In the genomic region with DNA sequence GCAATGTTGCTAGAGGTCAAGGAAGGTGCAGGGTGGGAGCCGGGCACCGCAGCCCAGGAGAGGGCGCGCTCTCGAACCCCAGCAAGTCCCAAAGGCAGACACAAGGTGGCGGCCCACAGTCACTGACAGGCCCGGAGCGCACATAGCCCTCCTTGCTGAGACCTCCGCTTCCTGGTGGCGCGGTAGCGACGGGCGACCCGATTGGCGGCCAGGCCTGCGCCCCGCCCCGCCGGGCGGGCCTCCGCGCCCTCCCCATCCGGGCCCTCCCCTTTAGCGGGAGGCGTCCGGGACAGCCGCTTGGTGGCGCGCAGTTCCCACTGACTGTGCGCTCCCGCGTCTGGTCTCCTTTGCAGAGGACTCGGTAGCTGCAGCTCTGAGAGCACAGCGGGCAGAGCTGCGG, we compare ENCODE assay signal across 8 mouse cellular contexts. TPM values are rescaled to one million over a fixed set of nuclear protein-coding genes. Genes with fewer than 3 reads are reported as not detected.
DNase-seq lines count a peak whose midpoint lies in the region; ATAC-seq and TF ChIP-seq lines count a peak whose summit lies in the region.

TSS of gene 5730507C01Rik (plus strand) at position 340 of the 400 bp plus-strand sequence.

- peaks cover 4% of the 10 kb centered on the region; the same call in 1 of the 2 replicates for H3K27me3 ChIP-seq in embryonic facial prominence, embryonic 12.5 days
- peaks cover 8% of the 10 kb centered on the region for H3K27me3 ChIP-seq in heart, embryonic 12.5 days (replicated peaks)
- no peaks in the 10 kb centered on the region for H3K27me3 ChIP-seq in kidney, embryonic 14.5 days (ENCODE audit: control insufficient read depth, insufficient read depth, low read length)
- 0 out of 2 replicates have a peak, but pooled peaks cover 2% of the 10 kb centered on the region for H3K27me3 ChIP-seq in liver, adult 2 months (ENCODE audit: control insufficient read depth, insufficient read depth, low read length)
- H3K27me3 ChIP-seq in cerebellum, adult 2 months (ENCODE audit: control insufficient read depth, insufficient read depth, low read length) = no peaks in the 10 kb centered on the region

- peak within 1 kb of the TSS; percentile 46 for H3K4me2 ChIP-seq in embryonic facial prominence, embryonic 12.5 days (replicated peaks)
- H3K4me2 ChIP-seq in heart, embryonic 12.5 days = peak within 1 kb of the TSS; percentile 64
- peak within 1 kb of the TSS; percentile 47 for H3K4me2 ChIP-seq in kidney, embryonic 14.5 days (replicated peaks; ENCODE audit: low read depth, low read length)

- TF ChIP-seq CTCF in liver, adult 2 months (IDR thresholded peaks at IDR 0.05; ENCODE audit: low read depth, low read length) = no peak; the same call in none of the 2 replicates
- TF ChIP-seq CTCF in cerebellum, adult 2 months (IDR thresholded peaks at IDR 0.05; ENCODE audit: borderline replicate concordance, insufficient read depth, low read depth, low read length) = no peak

- no peaks in the 10 kb centered on the region for H3K36me3 ChIP-seq in embryonic facial prominence, embryonic 12.5 days
- H3K36me3 ChIP-seq in heart, embryonic 12.5 days = no peaks in the 10 kb centered on the region
- no peaks in the 10 kb centered on the region for H3K36me3 ChIP-seq in kidney, embryonic 14.5 days (ENCODE audit: control insufficient read depth, insufficient read depth, low read length)
- no peaks in the 10 kb centered on the region for H3K36me3 ChIP-seq in liver, adult 2 months (ENCODE audit: control insufficient read depth, insufficient read depth, low read length)

- peak within 1 kb of the TSS; percentile 43 for H3K4me3 ChIP-seq in embryonic facial prominence, embryonic 12.5 days
- H3K4me3 ChIP-seq in heart, embryonic 12.5 days = peak within 1 kb of the TSS; percentile 55
- peak within 1 kb of the TSS; percentile 51 for H3K4me3 ChIP-seq in kidney, embryonic 14.5 days (ENCODE audit: low read length)
- peak within 1 kb of the TSS; percentile 54; the same call in 1 of the 2 replicates for H3K4me3 ChIP-seq in liver, adult 2 months (ENCODE audit: insufficient read depth, low read depth, low read length)
- no peak within 1 kb of the TSS for H3K4me3 ChIP-seq in cerebellum, adult 2 months (replicated peaks; ENCODE audit: insufficient read depth, low read depth, low read length)

- peak; percentile 80 to 83 for DNase-seq in adrenal gland, adult (ENCODE audit: inconsistent age in 2 of 2, low spot score in 1 of 2)
- peak; percentile 31 for DNase-seq in liver, adult 2 months (ENCODE audit: extremely low read depth, low read depth, low spot score)
- peak; percentile 62 for DNase-seq in neural tube, embryonic 10.5 days (ENCODE audit: extremely low spot score, low spot score)
- DNase-seq in urinary bladder, adult 18-20 months (ENCODE audit: low spot score in 2 of 2) = peak; percentile 32 to 56
- no peak for DNase-seq in cerebellum, adult 2 months

- H3K9ac ChIP-seq in embryonic facial prominence, embryonic 12.5 days = peak within 1 kb of the TSS; percentile 47
- peak within 1 kb of the TSS; percentile 54; the same call in 1 of the 2 replicates for H3K9ac ChIP-seq in heart, embryonic 12.5 days
- H3K9ac ChIP-seq in kidney, embryonic 14.5 days (ENCODE audit: low read depth, low read length) = peak within 1 kb of the TSS; percentile 58
- no peak within 1 kb of the TSS for H3K9ac ChIP-seq in liver, adult 2 months (ENCODE audit: low read depth, low read length)

- TF ChIP-seq POLR2A in liver, adult 2 months (IDR thresholded peaks at IDR 0.05; ENCODE audit: extremely low read depth, insufficient read depth, low read length) = no peak
- no peak for TF ChIP-seq POLR2A in cerebellum, adult 2 months (IDR thresholded peaks at IDR 0.05; ENCODE audit: borderline replicate concordance, insufficient read depth, low read length)

- H3K4me1 ChIP-seq in embryonic facial prominence, embryonic 12.5 days = no peaks in the 10 kb centered on the region
- H3K4me1 ChIP-seq in heart, embryonic 12.5 days (replicated peaks) = no peaks in the 10 kb centered on the region
- H3K4me1 ChIP-seq in kidney, embryonic 14.5 days (ENCODE audit: control insufficient read depth, insufficient read depth, low read length) = no peaks in the 10 kb centered on the region
- no peaks in the 10 kb centered on the region for H3K4me1 ChIP-seq in liver, adult 2 months (ENCODE audit: control insufficient read depth, insufficient read depth, low read length)
- H3K4me1 ChIP-seq in cerebellum, adult 2 months (ENCODE audit: control insufficient read depth, insufficient read depth, low read length) = no peaks in the 10 kb centered on the region

- 4% methylated on average over 34 of the region's 36 CpGs for WGBS in embryonic facial prominence, embryonic 12.5 days
- 5% methylated on average over 36 of the region's 36 CpGs for WGBS in heart, embryonic 12.5 days
- WGBS in kidney, embryonic 14.5 days = 3% methylated on average over 36 of the region's 36 CpGs
- 10% methylated on average over 32 of the region's 36 CpGs for WGBS in liver, adult 2 months
- WGBS in cerebellum, adult 2 months = 9% methylated on average over 36 of the region's 36 CpGs

- peaks cover 16% of the 10 kb centered on the region for H3K9me3 ChIP-seq in embryonic facial prominence, embryonic 12.5 days
- H3K9me3 ChIP-seq in heart, embryonic 12.5 days (replicated peaks) = peaks cover 20% of the 10 kb centered on the region
- peaks cover 2% of the 10 kb centered on the region; the same call in 1 of the 2 replicates for H3K9me3 ChIP-seq in kidney, embryonic 14.5 days (ENCODE audit: control insufficient read depth, low read length)

- H3K27ac ChIP-seq in embryonic facial prominence, embryonic 12.5 days = no peak within 1 kb of the TSS
- H3K27ac ChIP-seq in heart, embryonic 12.5 days (ENCODE audit: poor library complexity, severe bottlenecking) = no peak within 1 kb of the TSS
- H3K27ac ChIP-seq in kidney, embryonic 14.5 days (ENCODE audit: low read depth, low read length) = no peak within 1 kb of the TSS
- no peak within 1 kb of the TSS for H3K27ac ChIP-seq in liver, adult 2 months (replicated peaks; ENCODE audit: insufficient read depth, low read depth, low read length)
- H3K27ac ChIP-seq in cerebellum, adult 2 months (ENCODE audit: insufficient read depth, low read length) = no peak within 1 kb of the TSS

- no peak for ATAC-seq in embryonic facial prominence, embryonic 12.5 days (ENCODE audit: insufficient number of reproducible peaks, insufficient read depth, low FRiP score, low TSS enrichment)
- ATAC-seq in heart, embryonic 12.5 days (ENCODE audit: insufficient number of reproducible peaks, low FRiP score) = 0 out of 2 replicates have a peak, but pooled peaks have one; percentile 64
- ATAC-seq in kidney, embryonic 14.5 days (ENCODE audit: low FRiP score, low TSS enrichment) = peak; percentile 85; the same call in 1 of the 2 replicates

- H3K79me2 ChIP-seq in liver, adult 2 months (ENCODE audit: control insufficient read depth, insufficient read depth, low read length) = no peaks in the 10 kb centered on the region

RNA-seq across cellular contexts. Expression of gene 5730507C01Rik, which starts in this region (rescaled TPM):
- 2.8 and 3.2 TPM in 2 replicates for polyA plus RNA-seq in embryonic facial prominence, embryonic 12.5 days (2016; fragmentation: Nextera tagmentation; extraction: Ambion mirVana)
- polyA plus RNA-seq in heart, embryonic 12.5 days (2016; fragmentation: Nextera tagmentation; extraction: Ambion mirVana) = 1.0 and 1.8 TPM in 2 replicates
- 4.3 and 5.2 TPM in 2 replicates for polyA plus RNA-seq in kidney, embryonic 14.5 days (2014; fragmentation: Nextera tagmentation; extraction: Ambion mirVana)
- total RNA-seq in liver, adult 2 months (2014; rRNA removed) = 0.18 TPM in 1 of 2 replicates, not detected in the other
- polyA plus RNA-seq in liver, adult 2 months (2012; rRNA removed) = 0.04 and 0.07 TPM in 2 replicates
- polyA plus RNA-seq in cerebellum, adult 2 months (2012; rRNA removed) = 0.11 and 0.18 TPM in 2 replicates

Comparison
In these comparisons a context has a peak if more than half of its experiments do, and no peak if none do; other contexts are left out.
1. Peak in DNase-seq and H3K4me3 ChIP-seq in liver, adult 2 months; RNA of the gene not detected or under 1 TPM.
2. DNase-seq: peak in adrenal gland, adult (2 of 2), neural tube, embryonic 10.5 days (single experiment) and urinary bladder, adult 18-20 months (2 of 2); none in cerebellum, adult 2 months (0 of 2).
3. Peak in every context shown above with its lines, with median percentiles within 50 percentile points of each other: H3K4me2 ChIP-seq.